Mouse (Mus musculus): Measurements from ENCODE around the gene Rab22a.
"Not testable (repeated sequence)": the region's sequence is repeated elsewhere in the genome, so short reads cannot be mapped to it uniquely, and the experiment has no call there.

Rab22a gene

DNA sequence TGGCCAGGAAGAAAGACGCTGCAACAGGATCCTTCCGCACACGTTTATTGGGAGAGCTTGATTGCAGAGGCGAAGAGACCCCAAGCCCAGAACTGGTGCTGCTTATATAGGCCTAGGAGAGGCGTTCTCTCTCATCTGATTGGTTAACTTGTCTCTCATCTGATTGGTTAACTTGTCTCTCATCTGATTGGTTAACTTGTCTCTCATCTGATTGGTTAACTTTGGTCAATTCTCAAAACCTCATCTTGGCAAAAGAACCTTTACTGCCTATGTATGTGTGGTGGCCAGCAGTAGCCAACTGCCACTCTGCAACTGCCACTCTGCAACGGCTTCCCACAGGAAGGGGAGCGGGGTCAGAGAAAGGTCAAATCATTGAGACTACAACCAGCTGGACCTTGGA, 59.6 kb downstream of the Rab22a start, which contains the start of gene 1700010B08Rik:
1700010B08Rik (plus strand) TSS at position 301 of the 400 bp plus-strand sequence.
- not testable (repeated sequence) for DNase-seq (ENCODE audit: extremely low read depth, low read depth)

DNA sequence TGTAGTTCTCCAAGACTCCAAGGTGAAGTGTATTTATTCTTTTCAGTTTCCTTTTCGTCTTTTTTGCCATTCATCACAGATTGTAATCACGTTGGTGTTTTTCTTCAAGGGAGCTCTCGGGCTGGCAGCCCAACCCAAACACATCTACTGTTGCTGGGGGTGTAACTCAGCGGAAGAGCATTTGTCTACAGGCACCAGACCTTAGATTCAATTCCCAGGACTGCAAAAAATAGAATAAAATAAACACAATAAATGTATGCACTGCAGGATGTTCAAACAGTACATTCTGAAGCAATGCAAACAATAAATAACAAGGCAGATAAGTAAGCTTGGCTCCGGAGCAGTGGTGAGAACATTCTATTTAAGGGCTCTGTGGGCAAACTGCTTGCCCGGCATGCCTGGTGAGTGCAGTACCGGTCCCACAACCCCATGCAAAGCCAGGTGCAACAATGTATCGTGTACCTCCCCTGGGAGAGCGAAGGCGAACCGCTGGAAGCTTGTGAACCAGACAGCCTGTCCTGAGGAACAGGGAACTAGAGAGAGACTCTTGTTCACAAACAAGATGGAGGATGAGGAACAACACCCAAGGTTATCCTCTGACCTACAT, 62.8 kb downstream of the Rab22a start:
- no peak for DNase-seq (ENCODE audit: extremely low read depth, low read depth)

- DNase-seq (ENCODE audit: extremely low read depth, low read depth) = no peak
Observed at GRCm38 (mm10) chr2:173724382-173724781, 64.8 kb downstream of the Rab22a start.

DNA sequence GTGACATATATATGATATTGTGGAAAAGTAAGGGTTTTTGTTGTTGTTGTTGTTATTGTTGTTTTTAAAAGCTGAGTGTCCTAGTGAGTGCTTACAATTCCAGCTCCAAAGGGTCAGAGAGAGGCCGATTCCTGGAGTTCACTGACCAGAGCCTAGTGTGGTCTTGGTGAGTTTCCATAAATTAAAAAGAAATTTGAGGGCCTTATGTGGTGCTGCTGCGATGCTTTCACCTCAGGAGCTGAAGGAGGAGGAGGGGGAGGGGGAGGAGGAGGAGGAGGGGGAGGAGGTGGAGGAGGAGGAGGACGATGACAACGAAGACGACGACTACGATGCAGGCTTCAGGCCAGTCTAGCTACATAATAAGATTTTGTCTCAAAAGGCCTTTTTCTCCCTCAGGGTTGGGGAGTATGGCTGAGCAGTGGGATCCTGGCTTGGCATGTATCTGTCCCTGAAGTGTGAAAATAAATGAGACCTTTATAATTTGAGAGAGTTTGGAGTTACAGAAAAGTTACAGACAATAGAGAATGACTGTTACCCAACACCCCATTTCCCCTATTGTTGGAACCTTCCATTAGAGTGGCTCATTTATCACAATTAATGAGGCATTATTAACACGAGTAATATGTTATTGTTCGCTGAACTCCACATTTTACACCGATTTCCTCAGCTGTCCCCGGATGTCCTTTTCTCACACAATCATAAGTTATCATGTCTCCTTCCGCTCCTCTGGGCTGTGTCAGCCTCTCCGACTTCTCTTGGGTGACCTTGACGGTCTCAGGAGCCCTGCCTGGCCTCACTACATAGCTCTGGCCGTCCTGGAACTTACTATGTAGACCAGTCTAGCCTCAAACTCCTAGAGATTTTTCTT, 65.6 kb downstream of the Rab22a start:
- no peak for DNase-seq (ENCODE audit: extremely low read depth, low read depth)

- no peak for DNase-seq (ENCODE audit: extremely low read depth, low read depth)
Observed at GRCm38 (mm10) chr2:173725819-173726218, 66.3 kb downstream of the Rab22a start.

DNA sequence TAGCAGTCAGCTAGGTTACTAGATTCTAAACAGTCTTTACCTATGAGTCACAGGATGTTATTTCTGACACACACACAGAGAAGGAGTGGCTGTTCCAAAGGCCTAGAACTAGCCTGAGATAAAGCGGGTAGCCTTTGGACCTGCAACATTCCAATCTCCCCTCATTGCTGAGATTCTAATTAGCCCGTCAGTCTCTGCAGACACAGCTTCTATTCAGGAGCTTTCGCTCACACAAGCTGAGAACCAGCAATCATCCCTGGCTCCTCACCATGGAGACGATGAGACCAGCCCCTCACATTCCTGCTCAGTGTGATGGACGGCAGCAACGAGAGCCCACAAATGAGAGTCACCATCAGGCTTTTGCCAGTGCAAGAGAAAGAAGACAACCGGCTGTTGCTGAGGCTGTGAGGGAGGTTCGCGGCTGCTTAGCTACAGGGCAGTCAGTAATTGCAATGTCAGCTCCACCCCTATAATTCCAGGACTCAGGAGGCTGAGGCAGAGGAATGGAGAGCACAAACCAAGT, 70.9 kb downstream of the Rab22a start:
- DNase-seq (ENCODE audit: extremely low read depth, low read depth) = no peak

- no peak for DNase-seq (ENCODE audit: extremely low read depth, low read depth)
Observed at GRCm38 (mm10) chr2:173734426-173734825, 74.9 kb downstream of the Rab22a start.

DNA sequence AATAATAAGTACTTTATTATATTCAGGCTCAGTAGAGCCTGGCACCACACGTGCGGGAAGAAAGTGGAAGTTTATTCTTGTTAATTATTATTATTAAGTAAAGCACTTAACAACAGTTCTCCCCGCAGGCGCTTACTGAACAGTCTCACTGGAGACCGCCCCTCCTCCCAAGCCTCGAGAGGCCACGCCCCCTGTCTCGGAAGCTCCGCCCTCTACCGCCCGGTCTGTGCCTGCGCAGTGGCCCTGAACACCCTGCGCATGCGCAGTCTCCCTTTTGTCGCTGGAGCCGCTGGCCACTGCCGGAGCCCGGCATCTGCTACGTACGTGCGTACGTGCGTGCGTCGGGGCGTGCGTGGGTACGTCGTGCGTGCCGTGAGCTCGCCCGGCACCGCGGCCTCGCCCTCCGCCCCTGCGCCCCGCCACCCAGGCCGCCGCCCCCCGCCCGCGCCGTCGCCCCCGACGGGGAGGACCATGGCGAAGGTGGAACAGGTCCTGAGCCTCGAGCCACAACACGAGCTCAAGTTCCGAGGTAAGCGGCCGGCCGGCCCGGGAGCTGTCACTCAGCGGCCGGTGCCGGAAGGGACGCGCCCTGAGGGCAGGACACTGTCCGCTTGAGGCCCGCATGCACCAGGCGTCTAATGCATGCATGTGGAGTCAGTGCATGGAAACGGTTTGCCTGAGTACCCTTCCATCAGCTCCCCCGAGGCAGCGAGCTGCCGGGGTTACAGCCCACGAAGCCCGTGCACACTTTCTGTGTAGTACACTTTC, 77.8 kb downstream of the Rab22a start, which contains the start of gene Vapb:
Vapb (plus strand) TSS at position 290 of the 768 bp plus-strand sequence.
- DNase-seq (ENCODE audit: extremely low read depth, low read depth) = peak; percentile 86

- peak; percentile 23 for DNase-seq (ENCODE audit: extremely low read depth, low read depth)
Observed at GRCm38 (mm10) chr2:173738232-173738631, 78.7 kb downstream of the Rab22a start.

GRCm38 (mm10) chr2:173739107-173739506, 79.5 kb downstream of the Rab22a start:
- no peak for DNase-seq (ENCODE audit: extremely low read depth, low read depth)

DNA sequence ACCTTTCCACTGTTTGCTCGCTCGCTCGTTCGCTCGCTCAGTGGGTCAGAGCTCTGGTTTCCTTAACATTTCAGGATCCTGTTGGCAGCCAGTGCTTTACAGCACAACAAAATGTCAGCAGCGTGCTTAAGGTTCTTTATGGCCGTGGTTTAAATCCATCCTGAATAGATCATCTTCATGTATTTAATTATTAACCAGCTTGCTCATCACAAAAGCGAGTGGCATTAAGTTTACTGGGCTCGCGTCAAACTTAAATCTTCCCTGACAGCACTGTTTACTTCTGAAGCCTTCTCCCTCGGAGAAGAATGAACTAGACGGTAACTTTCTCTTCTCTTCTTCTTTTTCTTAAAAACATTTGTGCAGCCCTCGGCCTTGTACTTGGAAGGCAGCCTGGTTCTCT, 82.5 kb downstream of the Rab22a start:
- no peak for DNase-seq (ENCODE audit: extremely low read depth, low read depth)

DNA sequence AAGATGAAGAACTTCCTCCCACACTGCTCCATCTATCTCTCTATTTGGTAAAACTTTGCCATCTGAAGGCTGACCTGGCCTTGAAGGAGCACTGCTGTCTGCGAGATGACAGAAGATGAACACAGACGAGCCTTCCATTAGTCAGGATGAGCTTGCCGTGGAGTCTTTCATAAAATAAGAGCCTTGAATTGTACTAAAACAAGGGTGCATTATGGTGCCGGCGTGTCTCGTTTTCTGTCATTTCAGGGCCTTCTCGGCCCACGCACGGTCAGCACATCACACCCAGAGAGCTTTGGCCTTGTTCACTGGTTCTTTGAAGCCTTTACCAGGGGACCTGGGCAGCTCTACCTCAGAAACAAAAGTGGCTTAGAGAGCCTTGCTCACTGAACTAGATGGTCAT, 83.2 kb downstream of the Rab22a start:
- DNase-seq (ENCODE audit: extremely low read depth, low read depth) = no peak

DNA sequence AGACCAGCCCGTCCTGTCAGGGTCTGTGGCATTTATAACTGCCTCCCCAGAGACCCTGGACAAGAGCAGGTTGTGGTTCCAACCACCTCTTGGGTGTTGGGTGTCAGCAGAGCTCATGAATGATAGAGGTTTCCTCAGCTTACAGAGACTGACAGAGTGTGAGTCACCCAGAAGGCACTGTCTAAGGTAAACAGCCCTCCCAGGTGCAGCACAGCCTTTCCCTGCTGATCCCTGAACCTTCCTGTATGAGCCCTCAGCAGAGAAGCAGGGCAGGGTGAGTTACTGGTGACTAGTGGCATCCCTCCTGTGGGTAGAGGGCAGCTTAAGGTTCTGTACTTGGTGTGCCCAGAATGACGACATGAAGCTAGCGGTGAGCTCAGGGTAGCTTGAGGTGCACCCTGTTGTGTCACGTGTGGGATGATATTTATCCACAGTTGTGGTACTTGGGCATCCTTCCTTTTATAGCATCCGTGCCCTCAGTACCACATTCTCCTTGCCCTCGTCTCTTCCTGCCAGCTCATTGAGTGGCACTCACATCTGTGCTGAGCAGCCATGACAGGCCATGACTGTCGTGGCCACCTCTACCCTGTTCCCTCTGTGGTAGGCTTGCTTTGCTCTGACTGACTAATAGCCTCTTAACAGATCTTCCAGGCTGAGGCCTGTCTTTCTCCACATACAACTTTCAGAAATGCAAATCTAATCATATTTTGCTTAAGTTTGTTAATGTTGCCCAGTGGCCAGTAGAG, 84.7 kb downstream of the Rab22a start:
- no peak for DNase-seq (ENCODE audit: extremely low read depth, low read depth)

DNA sequence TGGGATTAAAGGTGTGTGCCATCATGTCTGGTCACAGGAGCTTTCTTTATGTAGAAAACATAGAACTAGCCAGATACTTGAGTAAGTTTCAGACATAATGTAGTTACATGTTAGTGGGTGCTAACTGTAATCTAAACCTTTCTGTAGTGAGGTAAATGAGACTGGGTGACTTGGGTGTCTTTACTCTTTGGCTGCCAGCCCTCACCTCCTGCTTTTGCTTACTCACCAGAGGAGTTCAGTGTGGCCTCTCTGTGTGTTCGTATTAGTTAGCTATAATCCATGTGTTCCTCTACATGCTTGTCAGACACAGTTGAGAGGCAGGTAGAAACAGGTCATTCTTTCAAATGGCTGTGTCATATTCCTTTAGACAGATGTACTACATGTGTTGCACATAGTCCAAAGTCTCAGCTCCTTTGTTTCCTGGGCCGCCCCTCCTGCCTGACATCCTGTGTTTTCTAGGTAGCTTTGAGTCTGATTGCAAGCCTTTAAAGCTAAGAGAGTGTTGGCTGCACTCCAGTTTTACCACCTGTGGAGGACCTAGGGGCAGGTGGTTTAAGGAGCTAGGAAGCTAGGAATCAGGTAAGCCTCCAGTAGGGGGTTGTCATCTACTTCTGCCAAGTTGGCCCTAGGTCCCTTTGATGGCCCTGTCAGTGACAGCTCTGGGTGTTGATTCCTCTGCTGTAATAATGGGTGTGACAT, 89.5 kb downstream of the Rab22a start:
- DNase-seq (ENCODE audit: extremely low read depth, low read depth) = no peak

GRCm38 (mm10) chr2:173755433-173756144, 96.0 kb downstream of the Rab22a start:
- DNase-seq (ENCODE audit: extremely low read depth, low read depth) = no peak

All from MEL-GATA-1-ER (cell line).